Mouse (Mus musculus): ENCODE measurements at regions not wholly inside any gene's neighbourhood (a gene's known extent, or its start where the extent isn't known, plus 50 kb on each side); places are given as distances from the start of the nearest gene placed in this dataset.

- TF ChIP-seq CTCF (IDR thresholded peaks at IDR 0.05; ENCODE audit: low read depth, low read length), result no peak
- TF ChIP-seq POLR2A (IDR thresholded peaks at IDR 0.05; ENCODE audit: borderline replicate concordance, low read depth, low read length), result no peak
Observed at GRCm38 (mm10) chr4:33665250-33665873, 259.0 kb upstream of the Cnr1 start.

All from bone marrow macrophage, adult 2 months (primary cell).